Mouse (Mus musculus) embryo, embryonic 11.5 days (tissue): ENCODE results near the gene Ano10.

Experiments
- DNase-seq: peaks from one replicate; pipeline ENCODE4 v3.0.0-alpha.2; 2012; ENCODE audit warnings: low read depth, low spot score

Gene Ano10

GRCm38 (mm10) chr9:122245471-122245870, 48.8 kb downstream of the Ano10 start:
- DNase-seq = no peak

GRCm38 (mm10) chr9:122244800-122245165, 49.4 kb downstream of the Ano10 start:
- no peak for DNase-seq

GRCm38 (mm10) chr9:122244080-122244799, 50.0 kb downstream of the Ano10 start:
- DNase-seq = peak; percentile 22

GRCm38 (mm10) chr9:122243297-122243696, 50.9 kb downstream of the Ano10 start:
- no peak for DNase-seq

- DNase-seq = no peak
These were observed 51.4 kb downstream of the Ano10 start for GRCm38 (mm10) chr9:122242856-122243255.

- no peak for DNase-seq
These were observed 52.3 kb downstream of the Ano10 start for GRCm38 (mm10) chr9:122241812-122242400.

GRCm38 (mm10) chr9:122240629-122241199, 53.5 kb downstream of the Ano10 start:
- DNase-seq = no peak

- no peak for DNase-seq
These were observed 59.5 kb downstream of the Ano10 start for GRCm38 (mm10) chr9:122234741-122235140.

GRCm38 (mm10) chr9:122233972-122234345, 60.3 kb downstream of the Ano10 start:
- no peak for DNase-seq

GRCm38 (mm10) chr9:122233316-122233971, 60.8 kb downstream of the Ano10 start:
- no peak for DNase-seq

GRCm38 (mm10) chr9:122232912-122233311, 61.3 kb downstream of the Ano10 start:
- no peak for DNase-seq

GRCm38 (mm10) chr9:122230701-122231100, 63.5 kb downstream of the Ano10 start:
- no peak for DNase-seq

GRCm38 (mm10) chr9:122226419-122226818, 67.8 kb downstream of the Ano10 start:
- no peak for DNase-seq

- DNase-seq = peak; percentile 38
These were observed 68.9 kb downstream of the Ano10 start for GRCm38 (mm10) chr9:122225309-122225708.

- no peak for DNase-seq
These were observed 71.2 kb downstream of the Ano10 start for GRCm38 (mm10) chr9:122223005-122223404.

- no peak for DNase-seq
These were observed 74.3 kb downstream of the Ano10 start for GRCm38 (mm10) chr9:122219934-122220333.

GRCm38 (mm10) chr9:122216945-122217529, 77.2 kb downstream of the Ano10 start:
- DNase-seq = no peak

- DNase-seq = no peak
These were observed 79.1 kb downstream of the Ano10 start for GRCm38 (mm10) chr9:122215118-122215517.

- no peak for DNase-seq
These were observed 85.9 kb downstream of the Ano10 start for GRCm38 (mm10) chr9:122208311-122208710.

- no peak for DNase-seq
These were observed 88.6 kb downstream of the Ano10 start for GRCm38 (mm10) chr9:122205543-122206200.

GRCm38 (mm10) chr9:122204508-122204907, 89.7 kb downstream of the Ano10 start:
- DNase-seq = no peak

- peak; percentile 27 for DNase-seq
These were observed 95.0 kb downstream of the Ano10 start for GRCm38 (mm10) chr9:122199253-122199652.
